Mouse (Mus musculus) liver, embryonic 11.5 days (tissue): ENCODE data around the gene Cd109. TPM values are rescaled to one million over a fixed set of nuclear protein-coding genes. Genes with fewer than 3 reads are reported as not detected.

Experiments used
- polyA plus RNA-seq: library from polyadenylated mRNA; unstranded; fragments of >200 nt; fragmentation: Nextera tagmentation; extraction: Ambion mirVana; gene quantifications from 2 replicates; pipeline ENCODE4 v1.2.1, GENCODE M21; 2014

The Cd109 gene
- polyA plus RNA-seq, 1 experiment from 2014 or later = 0.82 TPM

Other genes with a start within 250 kb of the Cd109 start
- gene Dppa5a, start 247.4 kb upstream of the Cd109 start, polyA plus RNA-seq = 0.64 TPM in 1 of 2 replicates, not detected in the other
- gene Ooep, start 236.8 kb upstream of the Cd109 start, polyA plus RNA-seq = 0.12 and 0.16 TPM in 2 replicates
- 0.19 and 0.21 TPM in 2 replicates for gene Ddx43, start 219.8 kb upstream of the Cd109 start, polyA plus RNA-seq
- 0.85 and 1.3 TPM in 2 replicates for gene Cgas, start 172.3 kb upstream of the Cd109 start, polyA plus RNA-seq
- 43.0 and 44.4 TPM in 2 replicates for gene Mto1, start 167.3 kb upstream of the Cd109 start, polyA plus RNA-seq
- gene Gm17324, start 166.8 kb upstream of the Cd109 start, polyA plus RNA-seq = 0.96 and 1.2 TPM in 2 replicates
- gene Eef1a1, start 126.4 kb upstream of the Cd109 start, polyA plus RNA-seq = 4,536 and 4,551 TPM in 2 replicates
- 7.9 and 8.5 TPM in 2 replicates for gene Slc17a5, start 27.5 kb upstream of the Cd109 start, polyA plus RNA-seq